Mouse (Mus musculus) thymus, adult 2 months (tissue): Measurements from ENCODE around the gene Dnah1. TPM values are rescaled to one million over a fixed set of nuclear protein-coding genes. Genes with fewer than 3 reads are reported as not detected.

Source experiments
- DNase-seq: peaks from one replicate; pipeline ENCODE4 v3.0.0; 2021
- H3K27ac ChIP-seq: fragments of 200-500 bp; 2 replicates; pipeline ENCODE4 v1.5.1; 2012; ENCODE audit warnings: low read length, control low read depth; ENCODE audit not compliant: control insufficient read depth, insufficient read depth
- H3K27me3 ChIP-seq: fragments of 200-500 bp; 2 replicates; pipeline ENCODE4 v1.6.1; 2012; ENCODE audit warnings: mild to moderate bottlenecking, low read length, moderate library complexity, mixed read lengths; ENCODE audit not compliant: control insufficient read depth, insufficient read depth
- H3K36me3 ChIP-seq: fragments of 200-500 bp; 2 replicates; pipeline ENCODE4 v1.6.1; 2012; ENCODE audit warnings: mild to moderate bottlenecking, low read length, moderate library complexity; ENCODE audit not compliant: control insufficient read depth, insufficient read depth
- H3K4me1 ChIP-seq: fragments of 200-500 bp; replicated peaks from 2 replicates; pipeline ENCODE4 v1.6.1; 2012; ENCODE audit warnings: low read length; ENCODE audit not compliant: control insufficient read depth, insufficient read depth
- H3K4me3 ChIP-seq: fragments of 200-500 bp; 2 replicates; pipeline ENCODE4 v1.5.1; 2012; ENCODE audit warnings: mild to moderate bottlenecking, low read length, control low read depth, moderate library complexity; ENCODE audit not compliant: control insufficient read depth, insufficient read depth
- CTCF ChIP-seq: fragments of 200-500 bp; IDR thresholded peaks from 2 replicates; pipeline ENCODE4 v1.5.1; 2012; ENCODE audit warnings: mild to moderate bottlenecking, control low read depth, low read length, moderate library complexity, borderline replicate concordance; ENCODE audit not compliant: control insufficient read depth, poor library complexity, insufficient read depth; ENCODE audit errors: extremely low read depth
- POLR2A ChIP-seq: fragments of 200-500 bp; IDR thresholded peaks from 2 replicates; pipeline ENCODE4 v1.6.1; 2012; ENCODE audit warnings: mild to moderate bottlenecking, low read length, control low read depth, moderate library complexity; ENCODE audit not compliant: control insufficient read depth, poor library complexity, insufficient read depth; ENCODE audit errors: extremely low read depth
- WGBS: fragments of 180-500 bp; shearing (Covaris S2); methylation state at CpG from one replicate; pipeline ENCODE4 v1.1.7; 2018; 5-methylcytosine and 5-hydroxymethylcytosine counted together
- polyA plus RNA-seq: library from polyadenylated mRNA; depleted of rRNA; stranded (reverse); fragments of >200 nt; gene quantifications from 2 replicates; pipeline ENCODE4 v1.2.3, GENCODE M21; 2012; rRNA removed

Dnah1 gene
- polyA plus RNA-seq, 1 experiment = 0.39 TPM

DNA sequence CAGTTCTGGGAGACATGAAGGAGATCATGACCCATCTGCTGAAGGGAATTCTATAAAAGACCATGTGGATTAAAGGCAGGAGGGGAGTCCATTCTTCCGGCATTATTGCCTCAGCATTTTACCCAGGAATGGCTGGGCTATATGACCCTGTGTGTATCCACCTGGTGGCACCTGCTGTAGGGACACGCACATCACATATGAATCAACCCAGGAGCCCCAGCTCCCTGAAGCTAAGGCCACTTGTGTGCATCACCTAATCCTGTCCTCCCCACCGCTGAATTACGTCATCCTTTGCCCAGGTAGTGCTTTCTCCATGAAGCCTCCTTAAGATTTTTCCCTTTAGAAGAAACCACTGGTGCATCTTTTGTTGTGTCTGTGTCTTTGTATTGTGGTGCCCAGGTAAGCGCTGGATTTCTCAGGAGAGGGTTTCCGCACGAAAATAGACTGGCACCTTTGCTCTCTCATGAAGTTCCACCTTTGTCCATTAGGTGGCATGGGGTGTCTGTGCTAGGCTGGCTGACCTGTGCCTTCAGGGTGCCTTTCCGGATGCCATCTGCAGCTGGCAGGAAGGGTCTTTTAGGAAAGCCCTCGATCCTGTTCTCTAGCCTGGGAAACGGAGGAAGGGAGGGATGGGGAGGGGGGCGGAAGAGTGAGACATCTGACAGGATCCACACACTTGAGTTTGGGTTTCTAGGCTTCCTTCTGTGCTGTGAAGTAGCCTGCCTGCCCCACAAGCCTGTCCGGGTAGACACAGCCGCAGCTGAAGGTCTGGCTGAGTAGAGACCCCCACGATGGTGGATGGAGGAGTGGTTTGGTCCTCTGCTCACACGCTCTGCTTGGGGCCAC, 108.3 kb downstream of the Dnah1 start:
- 37% methylated on average over 15 of the region's 15 CpGs for WGBS
- no peaks in the 10 kb centered on the region for H3K27me3 ChIP-seq
- DNase-seq = peak; percentile 81

DNA sequence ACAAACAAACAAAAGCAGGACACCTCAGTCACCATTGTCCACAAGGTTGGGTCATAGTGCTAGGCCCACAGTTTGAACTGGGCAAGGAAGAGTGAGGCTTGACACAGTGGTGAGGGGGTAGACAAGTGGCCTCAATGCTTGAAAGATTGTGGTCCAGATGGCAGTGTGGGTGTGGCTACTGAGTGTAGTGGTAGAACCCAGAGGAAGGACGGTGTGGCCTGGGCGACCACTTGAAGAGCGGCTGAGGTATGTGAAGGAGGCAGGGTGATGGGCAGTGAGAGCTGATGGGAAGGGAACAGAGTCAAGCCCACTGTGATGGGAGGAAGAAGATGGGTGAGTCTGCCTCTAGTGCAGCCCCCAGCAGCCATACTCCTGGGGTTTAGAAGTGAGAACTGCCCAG, 109.0 kb downstream of the Dnah1 start:
- WGBS = 27% methylated on average over 3 of the region's 3 CpGs
- H3K4me1 ChIP-seq = peaks cover 4% of the 10 kb centered on the region
- TF ChIP-seq CTCF = no peak
- TF ChIP-seq POLR2A = no peak
- H3K27ac ChIP-seq = no peak overlapping the region
- no peak for DNase-seq
- no peak overlapping the region for H3K4me3 ChIP-seq
- no peaks in the 10 kb centered on the region for H3K27me3 ChIP-seq
- H3K36me3 ChIP-seq = no peaks in the 10 kb centered on the region

More for the DNA sequence above, 108.3 kb downstream of the Dnah1 start:
- peaks cover 4% of the 10 kb centered on the region for H3K4me1 ChIP-seq
- H3K4me3 ChIP-seq = no peak overlapping the region
- H3K36me3 ChIP-seq = no peaks in the 10 kb centered on the region
- TF ChIP-seq CTCF = peak; percentile 62; the same call in 1 of the 2 replicates
- no peak for TF ChIP-seq POLR2A
- no peak overlapping the region for H3K27ac ChIP-seq

DNA sequence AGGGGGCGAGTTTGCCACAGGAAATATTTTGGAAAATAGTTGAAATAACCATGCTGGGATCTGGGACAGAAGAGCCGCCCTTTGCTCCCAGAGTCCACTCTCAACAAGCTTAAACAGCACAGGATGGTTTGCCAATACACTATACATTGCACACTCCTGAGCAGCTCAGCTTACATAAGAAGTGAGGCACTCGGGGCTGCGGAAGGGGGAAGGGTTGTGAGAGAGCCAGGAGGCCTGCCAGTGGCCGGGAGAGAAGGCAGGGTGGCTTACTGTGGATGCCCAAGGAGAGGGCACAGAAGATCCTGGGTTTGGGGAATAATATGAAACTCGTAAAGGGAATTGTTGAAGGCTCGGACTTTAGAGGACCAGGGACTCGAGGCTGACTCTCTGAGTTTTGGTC, 109.8 kb downstream of the Dnah1 start:
- peaks cover 4% of the 10 kb centered on the region for H3K4me1 ChIP-seq
- H3K4me3 ChIP-seq = no peak overlapping the region
- WGBS = 87% methylated on average over 8 of the region's 8 CpGs
- no peak overlapping the region for H3K27ac ChIP-seq
- H3K36me3 ChIP-seq = no peaks in the 10 kb centered on the region
- DNase-seq = no peak
- TF ChIP-seq CTCF = no peak
- TF ChIP-seq POLR2A = no peak
- no peaks in the 10 kb centered on the region for H3K27me3 ChIP-seq

DNA sequence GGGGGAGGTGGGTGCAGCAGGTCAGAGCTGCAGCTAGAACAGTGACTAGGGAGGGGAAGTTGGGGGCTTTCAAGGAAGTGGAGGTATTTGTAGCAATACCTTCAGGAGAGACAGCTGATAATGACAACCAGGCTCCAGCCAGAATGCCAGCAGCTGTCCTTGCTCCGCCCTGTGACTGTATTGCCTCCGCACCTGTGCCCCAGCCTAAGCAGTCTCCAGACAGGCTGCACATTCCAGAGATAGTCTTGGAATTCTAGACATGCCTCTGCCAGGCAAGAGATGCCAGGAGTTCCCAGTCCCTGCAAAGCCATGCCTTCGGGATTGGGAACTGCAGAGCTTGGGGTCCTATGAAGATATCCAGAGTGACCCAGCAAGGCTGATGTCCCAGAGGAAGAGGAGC, 111.2 kb downstream of the Dnah1 start:
- 94% methylated on average over 3 of the region's 3 CpGs for WGBS
- DNase-seq = no peak
- Histone ChIP-seq H3K27ac (no peak overlapping the region), H3K36me3 (no peaks in the 10 kb centered on the region), H3K27me3 (no peaks in the 10 kb centered on the region), H3K4me1 (peaks cover 4% of the 10 kb centered on the region), H3K4me3 (no peak overlapping the region)
- TF ChIP-seq POLR2A (no peak), CTCF (no peak)

DNA sequence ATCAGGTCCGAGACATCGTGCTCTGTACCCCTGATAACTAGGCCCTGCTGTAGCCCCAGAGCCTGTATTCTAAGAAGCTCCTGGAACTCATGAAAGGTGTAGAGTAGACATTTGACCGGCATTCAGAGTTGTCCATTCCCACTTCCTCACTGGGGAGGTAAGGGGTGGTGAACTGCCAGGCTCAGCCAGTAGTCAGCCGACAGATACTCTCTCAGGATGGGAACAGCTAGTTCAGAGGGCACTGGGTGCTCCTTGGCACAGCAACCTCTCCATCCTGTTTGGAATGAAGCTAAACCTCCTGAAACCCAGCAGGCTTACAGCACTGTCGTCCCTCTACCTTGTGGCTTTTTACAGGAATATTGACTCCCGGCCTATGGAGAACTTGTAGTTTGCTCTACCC, 111.8 kb downstream of the Dnah1 start:
- DNase-seq = no peak
- Histone ChIP-seq H3K4me1 (peaks cover 9% of the 10 kb centered on the region), H3K27me3 (no peaks in the 10 kb centered on the region), H3K27ac (no peak overlapping the region), H3K4me3 (no peak overlapping the region), H3K36me3 (no peaks in the 10 kb centered on the region)
- no peak for TF ChIP-seq POLR2A
- no peak for TF ChIP-seq CTCF
- WGBS = 94% methylated on average over 6 of the region's 6 CpGs

Other genes starting within 250 kb of the Dnah1 start
- gene Smim4, start 194.9 kb downstream of the Dnah1 start, polyA plus RNA-seq = 77.4 and 91.1 TPM in 2 replicates
- 220 and 273 TPM in 2 replicates for gene Nt5dc2, start 192.8 kb downstream of the Dnah1 start, polyA plus RNA-seq
- gene Stab1, start 155.3 kb downstream of the Dnah1 start, polyA plus RNA-seq = 17.2 and 26.7 TPM in 2 replicates
- 4.2 and 103 TPM in 2 replicates for gene Tnnc1, start 115.6 kb downstream of the Dnah1 start, polyA plus RNA-seq
- gene Nisch, start 107.0 kb downstream of the Dnah1 start, polyA plus RNA-seq = 569 and 585 TPM in 2 replicates
- gene Sema3g, start 106.0 kb downstream of the Dnah1 start, polyA plus RNA-seq = 1.9 and 2.4 TPM in 2 replicates
- gene Phf7, start 72.6 kb downstream of the Dnah1 start, polyA plus RNA-seq = 7.4 and 8.0 TPM in 2 replicates
- gene Bap1, start 72.4 kb downstream of the Dnah1 start, polyA plus RNA-seq = 106 and 111 TPM in 2 replicates
- 23.8 and 24.2 TPM in 2 replicates for gene Capn7, start 12.7 kb upstream of the Dnah1 start, polyA plus RNA-seq
- 10.5 and 10.7 TPM in 2 replicates for gene Sh3bp5, start 112.2 kb upstream of the Dnah1 start, polyA plus RNA-seq
- gene Eaf1, start 170.5 kb upstream of the Dnah1 start, polyA plus RNA-seq = 140 and 151 TPM in 2 replicates
- gene Mettl6, start 171.1 kb upstream of the Dnah1 start, polyA plus RNA-seq = 26.4 and 28.8 TPM in 2 replicates